1 mouse cellular context compared by ENCODE assay signal in the genomic region with DNA sequence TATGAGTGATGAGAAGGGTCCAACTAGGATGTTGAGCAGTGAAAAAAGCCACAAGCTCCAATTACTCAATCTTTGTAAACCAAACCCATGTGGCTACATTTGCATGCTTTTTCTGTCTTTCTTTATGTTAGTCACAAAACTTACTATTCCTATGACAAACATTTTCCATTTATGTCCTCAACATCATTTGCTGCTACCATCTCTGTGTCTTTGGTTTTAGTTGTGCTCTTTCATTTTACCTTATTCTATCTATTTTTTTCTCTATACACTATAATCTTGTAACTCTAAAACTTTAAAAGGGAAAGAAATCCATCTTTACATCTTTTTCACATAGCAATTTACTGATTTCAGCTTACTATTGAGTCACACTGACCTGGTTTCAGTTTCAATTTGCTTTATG.
TF ChIP-seq lines count a peak whose summit lies in the region.

No protein-coding gene starts in this region.

TF ChIP-seq in CH12.LX, 34 proteins besides CTCF, POLR2A, EP300 and RAD21 (continued from another document):
- no peak for TF ChIP-seq E2F4 (IDR thresholded peaks at IDR 0.05; ENCODE audit: insufficient replicate concordance, low read depth, low read length)
- TF ChIP-seq JUND (conservative IDR thresholded peaks at IDR 0.05; ENCODE audit: low read depth, low read length) = 0 out of 2 replicates have a peak, but pooled peaks have one; percentile 50
- TF ChIP-seq BHLHE40 (IDR thresholded peaks at IDR 0.05; ENCODE audit: low read depth, low read length) = no peak
- peak; percentile 42; the same call in 1 of the 2 replicates for TF ChIP-seq JUN (IDR thresholded peaks at IDR 0.05; ENCODE audit: insufficient read depth, low read depth, low read length)
